Mouse (Mus musculus) hindbrain, embryonic 12.5 days (tissue): Measurements from ENCODE around the gene Ush1c. TPM values are rescaled to one million over a fixed set of nuclear protein-coding genes. Genes with fewer than 3 reads are reported as not detected.
"Not testable (repeated sequence)": the region's sequence is repeated elsewhere in the genome, so short reads cannot be mapped to it uniquely, and the experiment has no call there.

Experiments used
- ATAC-seq: fragments of 200-750 bp; cut with Nextera tagmentation; 2 replicates; pipeline ENCODE4 v1.8.0; 2017; ENCODE audit warnings: moderate TSS enrichment; ENCODE audit not compliant: low FRiP score
- H3K27ac ChIP-seq: fragments of 300-500 bp; sonication (generic); 2 replicates; pipeline ENCODE4 v1.5.1; 2016; ENCODE audit warnings: mild to moderate bottlenecking
- H3K27me3 ChIP-seq: fragments of 300-500 bp; sonication (generic); 2 replicates; pipeline ENCODE4 v1.6.1; 2016; ENCODE audit warnings: mild to moderate bottlenecking
- H3K36me3 ChIP-seq: fragments of 300-500 bp; sonication (generic); 2 replicates; pipeline ENCODE4 v1.6.1; 2016; ENCODE audit warnings: mild to moderate bottlenecking
- H3K4me1 ChIP-seq: fragments of 300-500 bp; sonication (generic); 2 replicates; pipeline ENCODE4 v1.6.1; 2016
- H3K4me2 ChIP-seq: fragments of 300-500 bp; sonication (generic); replicated peaks from 2 replicates; pipeline ENCODE4 v1.6.1; 2016; ENCODE audit warnings: mild to moderate bottlenecking
- H3K4me3 ChIP-seq: fragments of 300-500 bp; sonication (generic); 2 replicates; pipeline ENCODE4 v1.5.1; 2016; ENCODE audit warnings: mild to moderate bottlenecking
- H3K9ac ChIP-seq: fragments of 300-500 bp; sonication (generic); 2 replicates; pipeline ENCODE4 v1.6.1; 2016; ENCODE audit warnings: mild to moderate bottlenecking, moderate library complexity
- H3K9me3 ChIP-seq: fragments of 300-500 bp; sonication (generic); replicated peaks from 2 replicates; pipeline ENCODE4 v1.6.1; 2016; ENCODE audit warnings: mild to moderate bottlenecking
- WGBS: fragments of 180-500 bp; shearing (Covaris S2); methylation state at CpG from one replicate; pipeline ENCODE4 v1.1.7; 2016; 5-methylcytosine and 5-hydroxymethylcytosine counted together
- polyA plus RNA-seq: library from polyadenylated mRNA; unstranded; fragments of >200 nt; fragmentation: Nextera tagmentation; extraction: Ambion mirVana; gene quantifications from 2 replicates; pipeline ENCODE4 v1.2.1, GENCODE M21; 2016

Ush1c gene
- polyA plus RNA-seq, 1 experiment from 2014 or later: 4.1 TPM

GRCm38 (mm10) chr7:46201649-46202048, 36.7 kb downstream of the Ush1c start:
- Histone ChIP-seq H3K27me3 (no peaks in the 10 kb centered on the region), H3K9me3 (no peaks in the 10 kb centered on the region), H3K36me3 (no peaks in the 10 kb centered on the region), H3K9ac (peak overlapping the region; percentile 23; the same call in 1 of the 2 replicates), H3K4me1 (peaks cover 6% of the 10 kb centered on the region), H3K4me3 (no peak overlapping the region), H3K4me2 (peak overlapping the region; percentile 30), H3K27ac (no peak overlapping the region)
- peak; percentile 49; the same call in 1 of the 2 replicates for ATAC-seq
- WGBS: 17% methylated on average over 14 of the region's 14 CpGs

GRCm38 (mm10) chr7:46200021-46200420, 38.3 kb downstream of the Ush1c start:
- no peaks in the 10 kb centered on the region for H3K9me3 ChIP-seq
- H3K9ac ChIP-seq: no peak overlapping the region
- ATAC-seq: no peak
- no peaks in the 10 kb centered on the region for H3K36me3 ChIP-seq
- no peak overlapping the region for H3K4me3 ChIP-seq
- peaks cover 6% of the 10 kb centered on the region for H3K4me1 ChIP-seq
- H3K27me3 ChIP-seq: no peaks in the 10 kb centered on the region
- H3K4me2 ChIP-seq: no peak overlapping the region
- WGBS: 71% methylated on average over 6 of the region's 6 CpGs
- no peak overlapping the region for H3K27ac ChIP-seq

- ATAC-seq: no peak
- Histone ChIP-seq H3K4me1 (no peaks in the 10 kb centered on the region), H3K9me3 (no peaks in the 10 kb centered on the region), H3K4me3 (no peak overlapping the region), H3K36me3 (no peaks in the 10 kb centered on the region), H3K9ac (no peak overlapping the region), H3K4me2 (no peak overlapping the region), H3K27ac (no peak overlapping the region), H3K27me3 (no peaks in the 10 kb centered on the region)
- 85% methylated on average over 5 of the region's 5 CpGs for WGBS
These were observed 42.9 kb downstream of the Ush1c start for GRCm38 (mm10) chr7:46195356-46195755.

- Histone ChIP-seq H3K9me3 (no peaks in the 10 kb centered on the region), H3K4me2 (no peak overlapping the region), H3K9ac (no peak overlapping the region), H3K4me1 (peaks cover 10% of the 10 kb centered on the region; the same call in 1 of the 2 replicates), H3K27me3 (peaks cover 35% of the 10 kb centered on the region), H3K4me3 (no peak overlapping the region), H3K27ac (no peak overlapping the region), H3K36me3 (no peaks in the 10 kb centered on the region)
- no peak for ATAC-seq
These were observed 54.1 kb downstream of the Ush1c start for GRCm38 (mm10) chr7:46184232-46184631.

- H3K9me3 ChIP-seq: no peaks in the 10 kb centered on the region
- H3K27me3 ChIP-seq: peaks cover 59% of the 10 kb centered on the region
- ATAC-seq: peak; percentile 49; the same call in 1 of the 2 replicates
- no peaks in the 10 kb centered on the region for H3K36me3 ChIP-seq
- H3K4me3 ChIP-seq: no peak overlapping the region
- no peak overlapping the region for H3K9ac ChIP-seq
- 5% methylated on average over 3 of the region's 3 CpGs for WGBS
- peaks cover 12% of the 10 kb centered on the region; the same call in 1 of the 2 replicates for H3K4me1 ChIP-seq
- no peak overlapping the region for H3K27ac ChIP-seq
- H3K4me2 ChIP-seq: no peak overlapping the region
These were observed 56.7 kb downstream of the Ush1c start for GRCm38 (mm10) chr7:46181590-46181989.

GRCm38 (mm10) chr7:46179431-46180275, 58.6 kb downstream of the Ush1c start, which contains the start of gene Abcc8:
TSS of gene Abcc8 (minus strand) at chr7:46180033.
- Histone ChIP-seq H3K4me3 (peak within 1 kb of the TSS; percentile 41), H3K27ac (no peak within 1 kb of the TSS)
- WGBS: 1% methylated on average over 54 of the region's 75 CpGs

GRCm38 (mm10) chr7:46168980-46169379, 69.3 kb downstream of the Ush1c start:
- not testable (repeated sequence) for H3K9ac ChIP-seq, ATAC-seq, H3K9me3 ChIP-seq, H3K27me3 ChIP-seq, H3K36me3 ChIP-seq, H3K4me1 ChIP-seq, H3K27ac ChIP-seq, H3K4me3 ChIP-seq, H3K4me2 ChIP-seq
- 65% methylated on average over 1 of the region's 1 CpGs for WGBS

More at GRCm38 (mm10) chr7:46179431-46180275, 58.6 kb downstream of the Ush1c start, which contains the start of gene Abcc8:
- H3K9me3 ChIP-seq: no peaks in the 10 kb centered on the region
- H3K27me3 ChIP-seq: peaks cover 59% of the 10 kb centered on the region
- peaks cover 12% of the 10 kb centered on the region; the same call in 1 of the 2 replicates for H3K4me1 ChIP-seq
- H3K36me3 ChIP-seq: no peaks in the 10 kb centered on the region
- peak within 1 kb of the TSS; percentile 54 for H3K9ac ChIP-seq
- peak within 1 kb of the TSS; percentile 59 for H3K4me2 ChIP-seq
- ATAC-seq: no peak; the same call in 1 of the 2 replicates

- 94% methylated on average over 6 of the region's 6 CpGs for WGBS
- H3K4me2 ChIP-seq: no peak overlapping the region
- no peaks in the 10 kb centered on the region for H3K36me3 ChIP-seq
- no peak for ATAC-seq
- H3K4me1 ChIP-seq: no peaks in the 10 kb centered on the region
- H3K27ac ChIP-seq: no peak overlapping the region
- no peak overlapping the region for H3K4me3 ChIP-seq
- no peak overlapping the region for H3K9ac ChIP-seq
- no peaks in the 10 kb centered on the region; the same call in 1 of the 2 replicates for H3K27me3 ChIP-seq
- no peaks in the 10 kb centered on the region for H3K9me3 ChIP-seq
These were observed 69.9 kb downstream of the Ush1c start for GRCm38 (mm10) chr7:46168402-46168801.

GRCm38 (mm10) chr7:46167901-46168300, 70.4 kb downstream of the Ush1c start:
- no peaks in the 10 kb centered on the region for H3K4me1 ChIP-seq
- H3K27me3 ChIP-seq: no peaks in the 10 kb centered on the region; the same call in 1 of the 2 replicates
- no peaks in the 10 kb centered on the region for H3K36me3 ChIP-seq
- no peak overlapping the region for H3K4me3 ChIP-seq
- H3K9ac ChIP-seq: no peak overlapping the region
- H3K9me3 ChIP-seq: no peaks in the 10 kb centered on the region
- no peak overlapping the region for H3K4me2 ChIP-seq
- no peak for ATAC-seq
- 89% methylated on average over 7 of the region's 7 CpGs for WGBS
- no peak overlapping the region for H3K27ac ChIP-seq

GRCm38 (mm10) chr7:46165876-46166275, 72.4 kb downstream of the Ush1c start:
- Histone ChIP-seq H3K4me2 (no peak overlapping the region), H3K27ac (no peak overlapping the region), H3K27me3 (no peaks in the 10 kb centered on the region; the same call in none of the 2 replicates), H3K36me3 (no peaks in the 10 kb centered on the region), H3K4me3 (no peak overlapping the region), H3K9me3 (no peaks in the 10 kb centered on the region), H3K4me1 (no peaks in the 10 kb centered on the region), H3K9ac (no peak overlapping the region)
- ATAC-seq: no peak
- 93% methylated on average over 11 of the region's 11 CpGs for WGBS

GRCm38 (mm10) chr7:46162731-46163130, 75.6 kb downstream of the Ush1c start:
- Histone ChIP-seq H3K9ac (no peak overlapping the region), H3K4me3 (no peak overlapping the region), H3K4me2 (no peak overlapping the region), H3K9me3 (no peaks in the 10 kb centered on the region), H3K27ac (no peak overlapping the region), H3K4me1 (no peaks in the 10 kb centered on the region), H3K36me3 (no peaks in the 10 kb centered on the region), H3K27me3 (no peaks in the 10 kb centered on the region; the same call in none of the 2 replicates)
- ATAC-seq: no peak
- 85% methylated on average over 5 of the region's 5 CpGs for WGBS

- 67% methylated on average over 11 of the region's 11 CpGs for WGBS
- H3K4me1 ChIP-seq: no peaks in the 10 kb centered on the region
- H3K9me3 ChIP-seq: no peaks in the 10 kb centered on the region
- H3K27ac ChIP-seq: no peak overlapping the region
- no peak overlapping the region for H3K4me3 ChIP-seq
- no peaks in the 10 kb centered on the region; the same call in none of the 2 replicates for H3K27me3 ChIP-seq
- H3K4me2 ChIP-seq: no peak overlapping the region
- H3K9ac ChIP-seq: no peak overlapping the region
- no peaks in the 10 kb centered on the region for H3K36me3 ChIP-seq
- ATAC-seq: no peak
These were observed 76.1 kb downstream of the Ush1c start for GRCm38 (mm10) chr7:46162132-46162727.
